Mouse (Mus musculus): ENCODE measurements around the gene Pitpnc1.
"Not testable (repeated sequence)": the region's sequence is repeated elsewhere in the genome, so short reads cannot be mapped to it uniquely, and the experiment has no call there.

The Pitpnc1 gene

DNA sequence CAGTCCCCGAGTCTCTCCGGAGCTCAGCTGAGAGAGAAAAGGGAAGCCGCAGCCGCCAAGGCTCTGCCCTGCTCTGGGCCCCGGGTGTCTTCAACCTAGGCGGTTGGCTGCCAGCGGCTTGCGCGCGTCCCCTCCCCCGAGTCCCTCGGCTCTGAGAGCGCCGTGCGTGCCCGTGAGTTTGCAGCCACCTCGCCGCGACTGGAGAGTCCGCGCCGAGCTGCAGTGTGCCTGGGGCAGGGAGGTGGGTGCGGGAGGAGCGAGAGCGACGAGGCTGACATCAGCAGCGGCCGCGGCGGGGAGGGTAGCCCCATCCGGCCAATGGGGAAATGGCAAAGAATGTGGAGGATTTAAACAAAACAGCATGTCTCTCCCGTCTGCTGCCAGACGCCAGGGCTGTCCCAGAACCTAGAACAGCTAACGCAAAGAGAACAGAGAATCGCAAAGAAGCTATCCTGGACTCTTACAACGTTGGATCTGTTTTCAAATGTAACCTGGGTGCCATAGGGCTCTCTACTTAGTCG lies at the start of gene Pitpnc1:
TSS of gene Pitpnc1 (minus strand) at position 179 of the 521 bp plus-strand sequence.
- peak; percentile 95 for DNase-seq

DNA sequence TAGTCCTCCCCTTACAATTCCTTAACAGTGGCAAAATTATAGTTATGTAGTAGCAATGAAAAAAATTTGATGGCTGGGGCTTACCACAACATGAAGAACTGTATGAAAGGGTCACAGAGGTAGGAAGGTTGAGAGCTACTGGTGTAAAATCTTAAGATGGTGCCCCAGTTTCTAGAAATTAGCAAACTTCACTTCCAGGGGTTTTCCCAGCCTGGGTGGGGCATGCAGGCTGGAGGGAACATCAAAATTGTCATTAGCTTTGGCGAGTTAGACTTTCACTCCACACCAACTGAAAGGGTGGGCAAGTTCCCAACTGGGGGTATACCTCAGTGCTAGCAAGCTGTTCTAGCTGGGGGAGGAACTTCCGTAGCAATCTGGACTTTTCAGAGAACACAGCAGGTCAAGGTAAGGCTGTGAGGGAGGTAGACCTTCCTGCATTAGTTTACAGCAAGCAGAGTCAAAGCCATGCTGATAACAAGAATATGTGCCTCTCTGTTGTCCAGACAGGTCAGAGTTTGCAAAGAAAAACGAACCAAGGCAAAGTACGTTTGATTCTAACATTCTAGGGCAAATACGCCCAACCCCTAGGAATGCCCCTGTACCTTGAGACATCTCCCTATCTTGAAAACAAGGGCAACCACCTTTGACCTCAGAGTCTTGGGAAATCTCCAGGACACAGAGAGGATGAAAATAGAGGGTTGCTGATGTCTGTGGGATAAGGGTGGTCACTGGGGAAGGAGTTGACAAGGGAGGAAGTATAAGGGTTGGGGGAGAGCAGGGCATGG lies 48.3 kb upstream of the Pitpnc1 start:
- DNase-seq, result no peak

GRCm38 (mm10) chr11:107516387-107516786 lies 45.9 kb upstream of the Pitpnc1 start:
- DNase-seq, result no peak

DNA sequence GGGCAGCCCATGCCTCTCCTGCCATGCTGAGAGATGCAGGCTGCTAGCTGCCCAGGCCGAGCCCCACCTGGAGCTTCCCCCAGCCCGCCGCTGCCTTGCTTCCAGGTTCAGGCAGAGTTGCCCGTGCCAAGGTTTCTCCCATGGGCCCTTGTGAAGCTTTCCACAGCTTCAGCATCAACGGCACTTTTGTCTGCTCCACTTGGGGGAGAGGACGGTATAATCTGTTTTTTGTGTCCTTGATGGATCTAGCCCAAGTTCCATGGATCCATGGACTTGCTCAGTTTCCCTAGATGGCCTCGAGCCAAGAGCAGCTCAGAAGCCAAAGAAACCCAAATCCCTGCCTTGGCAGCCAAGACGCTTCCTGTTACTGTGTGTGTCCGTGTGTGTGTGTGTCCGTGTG lies 42.5 kb upstream of the Pitpnc1 start:
- DNase-seq, result no peak

DNA sequence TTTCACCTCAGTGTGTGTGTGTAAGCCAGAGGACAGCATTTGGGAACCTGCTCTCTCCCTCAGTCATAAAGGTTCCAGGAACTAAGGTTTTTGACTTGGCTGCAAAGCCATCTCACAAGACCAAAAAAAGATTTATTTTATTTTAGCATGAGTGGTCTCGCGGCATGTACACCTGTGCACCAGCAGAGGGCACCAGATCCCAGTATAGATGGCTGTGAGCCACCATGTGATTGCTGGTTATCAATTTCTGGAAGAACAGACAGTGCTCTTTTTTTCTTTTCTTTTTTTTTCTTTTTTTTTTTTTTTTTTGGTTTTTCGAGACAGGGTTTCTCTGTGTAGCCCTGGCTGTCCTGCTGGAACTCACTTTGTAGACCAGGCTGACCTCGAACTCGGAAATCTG lies 41.5 kb upstream of the Pitpnc1 start:
- DNase-seq, result peak; percentile 71

GRCm38 (mm10) chr11:107510362-107511269 lies 40.1 kb upstream of the Pitpnc1 start:
- peak; percentile 50 for DNase-seq

DNA sequence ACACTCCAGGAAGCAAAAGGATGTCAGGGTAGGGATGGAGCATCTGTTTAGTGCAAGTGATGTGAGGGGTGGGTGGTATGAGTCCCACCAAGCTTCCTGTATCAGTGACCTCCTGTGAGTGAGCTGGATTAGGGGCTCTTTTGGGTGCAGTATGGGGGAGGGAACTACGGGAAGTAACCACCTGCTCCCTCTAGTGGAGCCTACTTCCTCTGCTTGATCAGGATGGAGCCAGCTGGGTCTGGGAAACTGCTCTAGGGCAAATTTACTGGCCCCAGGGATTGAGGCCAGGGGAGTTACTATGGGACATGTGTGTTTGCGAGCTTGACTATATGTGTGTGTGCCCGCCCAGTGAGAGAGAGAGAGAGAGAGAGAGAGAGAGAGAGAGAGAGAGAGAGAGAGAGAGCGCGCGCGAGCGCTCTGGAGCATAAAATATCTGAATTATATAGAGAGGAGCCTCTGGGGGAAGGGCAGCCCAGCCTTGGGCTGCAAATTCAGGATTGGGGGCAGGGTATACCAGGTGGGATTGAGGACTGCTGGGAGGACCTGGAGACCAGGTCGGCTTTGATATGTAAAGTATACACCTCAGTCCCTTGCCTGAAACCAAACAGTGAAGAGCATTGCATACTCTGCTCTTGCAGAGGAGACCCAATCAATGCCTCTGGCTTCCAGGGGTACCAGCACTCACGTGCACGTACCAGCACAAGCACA lies 39.3 kb upstream of the Pitpnc1 start:
- no peak for DNase-seq

- DNase-seq, result peak; percentile 16
These were observed 35.8 kb upstream of the Pitpnc1 start for GRCm38 (mm10) chr11:107506260-107506659.

DNA sequence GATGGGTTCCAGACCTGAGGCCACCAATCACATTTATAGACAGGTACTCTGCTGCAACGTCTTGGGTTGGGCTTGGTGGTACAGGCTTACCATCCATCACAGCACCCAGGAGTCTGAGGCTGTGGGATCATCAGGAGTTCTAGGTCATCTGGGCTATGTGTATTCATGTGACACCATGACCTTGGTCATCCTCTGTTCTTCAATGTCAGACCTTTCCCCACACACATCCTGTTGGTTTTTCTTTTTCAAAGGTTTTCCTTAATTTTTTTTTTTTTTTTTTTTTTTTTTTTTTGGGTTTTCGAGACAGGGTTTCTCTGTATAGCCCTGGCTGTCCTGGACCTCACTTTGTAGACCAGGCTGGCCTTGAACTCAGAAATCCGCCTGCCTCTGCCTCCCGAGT lies 33.9 kb upstream of the Pitpnc1 start:
- DNase-seq, result not testable (repeated sequence)

DNA sequence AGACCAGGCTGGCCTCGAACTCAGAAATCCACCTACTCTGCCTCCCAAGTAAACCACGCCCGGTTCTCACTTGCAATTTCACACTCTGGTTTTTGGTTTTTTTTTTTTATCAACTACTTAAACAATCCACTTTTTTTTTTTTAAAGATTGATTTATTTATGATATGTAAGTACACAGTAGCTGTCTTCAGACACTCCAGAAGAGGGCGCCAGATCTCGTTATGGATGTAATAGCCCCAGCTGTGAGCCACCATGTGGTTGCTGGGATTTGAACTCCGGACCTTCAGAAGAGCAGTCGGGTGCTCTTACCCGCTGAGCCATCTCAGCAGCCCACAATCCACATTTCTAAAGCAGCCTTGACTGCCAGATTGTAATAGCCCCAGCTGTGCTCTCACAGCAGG lies 32.3 kb upstream of the Pitpnc1 start:
- no peak for DNase-seq

DNA sequence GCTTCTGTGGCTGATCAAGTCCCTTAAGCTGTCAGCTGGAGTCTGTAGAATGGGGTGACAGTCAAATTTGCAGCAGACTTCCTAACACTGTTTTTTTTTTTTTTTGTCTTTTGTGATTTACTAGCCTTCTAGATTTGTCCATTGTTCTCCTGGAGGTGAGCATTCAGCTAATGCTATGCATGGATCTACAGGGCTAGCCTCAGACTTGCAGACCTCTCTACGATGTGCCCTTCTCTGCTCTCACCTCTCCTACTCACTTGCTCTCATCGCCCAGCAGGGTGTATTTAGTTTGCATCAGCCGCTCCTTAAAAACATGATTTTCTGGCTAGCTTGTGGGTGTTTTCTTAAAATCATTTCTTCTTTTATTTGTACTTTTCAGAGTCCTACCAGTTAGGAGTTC lies 13.8 kb upstream of the Pitpnc1 start:
- no peak for DNase-seq

GRCm38 (mm10) chr11:107479862-107480203 lies 9.3 kb upstream of the Pitpnc1 start:
- no peak for DNase-seq

- DNase-seq, result peak; percentile 99
These were observed 8.8 kb upstream of the Pitpnc1 start, which contains the start of gene Psmd12 for GRCm38 (mm10) chr11:107479053-107479861. Gene Psmd12 (plus strand): TSS chr11:107479484.

DNA sequence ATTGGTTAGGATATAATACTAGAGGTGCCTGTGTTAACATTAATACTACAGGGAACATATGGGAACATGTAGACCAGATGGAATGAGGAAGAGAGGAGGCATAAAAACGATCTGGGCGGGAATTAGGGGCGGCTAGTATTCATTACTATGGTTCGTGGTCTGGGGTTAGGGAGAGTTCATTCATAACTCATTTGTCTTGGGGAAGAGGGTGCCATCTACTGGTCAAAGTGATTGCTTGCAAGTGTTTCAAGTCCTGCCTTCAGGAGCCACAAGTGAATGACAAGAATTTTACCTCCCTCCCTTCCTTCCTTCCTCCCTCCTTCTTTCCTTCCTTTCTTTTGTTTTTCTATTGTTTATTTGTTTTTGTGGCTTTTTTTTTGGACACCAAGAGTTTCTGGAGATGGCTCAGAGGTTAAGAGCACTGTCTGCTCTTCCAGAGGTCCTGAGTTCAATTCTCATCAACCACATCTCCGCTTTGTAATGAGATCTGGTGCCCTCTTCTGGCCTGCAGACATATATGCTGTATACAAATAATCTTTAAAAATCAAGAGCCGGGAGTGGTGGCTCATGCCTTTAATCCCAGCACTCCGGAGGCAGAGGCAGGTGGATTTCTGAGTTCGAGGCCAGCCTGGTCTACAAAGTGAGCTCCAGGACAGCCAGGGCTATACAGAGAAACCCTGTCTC lies 2.8 kb upstream of the Pitpnc1 start:
- DNase-seq, result peak; percentile 64

DNA sequence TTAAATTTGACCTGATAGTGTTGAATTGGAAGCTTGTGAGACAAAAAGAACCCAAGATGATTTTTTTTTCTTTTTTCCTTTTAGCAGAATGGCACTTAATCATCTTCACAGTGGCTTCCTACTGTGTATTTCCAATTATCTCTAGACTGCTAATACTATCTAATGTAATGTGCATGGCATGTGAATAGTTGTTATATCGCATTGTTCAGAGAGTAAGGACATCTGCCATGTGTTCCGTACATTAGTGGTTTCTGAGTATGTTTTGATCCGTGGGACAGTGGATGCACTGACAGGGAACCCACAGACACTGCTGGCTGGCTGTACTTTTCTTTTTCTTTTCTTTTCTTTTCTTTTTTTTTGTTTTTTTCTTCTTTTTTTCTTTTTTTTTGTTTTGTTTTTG lies 1.8 kb upstream of the Pitpnc1 start:
- no peak for DNase-seq

DNA sequence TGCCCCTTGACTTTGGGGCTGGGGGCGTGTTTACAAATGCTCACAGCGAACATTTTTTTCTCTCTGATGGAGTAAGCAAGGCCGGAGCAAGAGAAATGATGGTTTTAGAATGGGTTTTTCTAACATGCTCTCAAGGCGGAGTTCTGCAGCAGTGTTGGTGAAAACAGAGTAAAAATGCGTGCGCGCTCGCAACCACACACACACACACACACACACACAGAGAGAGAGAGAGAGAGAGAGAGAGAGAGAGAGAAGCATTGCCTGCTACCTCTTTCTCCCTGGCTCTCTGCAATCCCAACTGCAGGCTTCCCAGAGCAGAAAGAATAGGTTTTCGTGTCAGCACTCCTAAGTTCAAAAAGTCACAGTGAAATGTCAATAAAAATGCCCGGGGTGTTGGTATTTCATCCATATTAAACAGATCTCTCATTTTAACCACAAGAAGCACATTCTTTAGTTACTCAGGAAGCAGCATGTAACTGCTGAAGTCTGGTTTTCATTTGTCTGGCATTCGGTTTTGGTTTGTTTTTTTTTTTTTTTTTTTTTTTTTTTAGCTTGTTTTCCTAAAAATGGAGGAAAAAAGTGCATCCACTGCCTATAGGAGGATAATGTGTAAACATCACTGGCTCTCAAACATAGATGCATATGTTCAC lies 697 bp upstream of the Pitpnc1 start:
- no peak for DNase-seq

DNA sequence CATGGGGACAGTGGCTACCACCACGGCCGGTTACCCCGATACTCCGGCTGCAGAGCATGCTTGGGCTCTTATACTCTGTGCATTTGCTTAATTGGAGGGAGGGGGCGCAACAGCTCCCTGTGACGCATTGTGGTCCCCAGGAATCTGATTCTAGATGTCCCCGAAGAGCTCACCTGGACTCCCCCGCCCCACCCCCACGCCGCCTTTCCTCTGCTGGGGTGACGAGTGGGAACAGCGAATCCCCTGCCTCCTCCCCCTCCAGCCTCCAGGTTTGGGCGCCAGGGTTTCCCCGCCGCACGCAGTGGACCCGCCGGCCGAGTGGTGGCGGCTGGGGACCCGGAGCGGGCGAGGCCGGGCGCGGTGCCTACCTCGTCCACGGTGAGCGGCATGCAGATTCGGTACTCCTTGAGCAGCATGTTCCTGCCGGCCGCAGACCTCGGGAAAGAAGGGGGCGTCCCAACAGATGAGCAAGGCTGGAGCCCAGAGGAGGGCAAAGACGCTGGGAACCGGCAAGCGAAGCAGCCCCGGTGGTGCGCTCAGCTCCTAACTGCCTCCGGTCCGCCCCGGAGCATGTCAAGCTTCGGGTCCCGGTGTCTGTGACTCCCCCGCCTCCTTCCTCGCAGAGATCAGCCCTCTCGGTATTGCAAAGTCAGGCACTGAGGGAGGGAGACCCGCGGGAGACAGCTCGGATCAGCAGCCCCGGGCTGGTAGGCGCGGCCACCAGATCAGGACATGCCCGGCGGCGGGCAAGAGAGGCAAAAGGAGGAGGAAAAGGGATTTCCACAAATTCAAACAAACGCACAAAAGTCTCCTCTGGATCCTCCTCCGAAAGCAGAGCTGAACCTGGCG lies 752 bp downstream of the Pitpnc1 start:
- DNase-seq, result peak; percentile 80

DNA sequence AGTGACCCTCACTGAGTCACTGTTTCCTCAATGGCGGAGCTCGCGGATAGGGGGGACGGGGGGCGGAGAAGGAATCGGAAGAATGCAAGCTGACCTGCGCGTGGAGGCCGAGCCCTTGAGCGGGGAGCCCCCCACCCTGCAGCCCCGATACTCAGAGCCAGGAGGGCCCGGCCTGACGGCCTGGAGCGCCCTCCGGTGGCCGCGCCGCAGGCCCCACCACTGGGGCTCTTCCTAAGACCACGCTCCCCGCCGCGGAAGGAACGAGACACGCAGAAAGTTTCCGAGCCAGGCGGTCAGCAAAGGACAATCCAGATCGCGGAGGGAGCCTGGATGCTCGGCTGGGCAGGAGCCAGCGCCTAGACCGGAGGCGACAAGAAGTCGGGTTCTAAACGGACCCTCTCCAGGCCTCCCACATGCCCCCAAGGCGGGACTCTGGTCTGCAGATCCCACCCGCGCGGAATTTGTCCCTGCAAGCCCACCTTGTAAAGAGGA lies 1.4 kb downstream of the Pitpnc1 start:
- DNase-seq, result peak; percentile 84

- peak; percentile 87 for DNase-seq
These were observed 2.1 kb downstream of the Pitpnc1 start for GRCm38 (mm10) chr11:107468252-107469030.
